Mouse (Mus musculus) heart, postnatal 10 days (tissue): ENCODE measurements at regions not wholly inside any gene's neighbourhood (a gene's known extent, or its start where the extent isn't known, plus 50 kb on each side); places are given as distances from the start of the nearest gene placed in this dataset.

Experiments
- DNase-seq, 2 experiments: peaks; one replicate each; pipeline ENCODE4 v3.0.0; 2021
- intact Hi-C: fragments of 180-260 bp; cut with DNase I; formaldehyde crosslinking; loops from one replicate; pipeline ENCODE4 v1.15.1; 2025

- intact Hi-C loops = no loop called here
- no peak for DNase-seq
Measured at GRCm38 (mm10) chr15:36680361-36681140, 327.0 kb downstream of the Zfp706 start.

DNA sequence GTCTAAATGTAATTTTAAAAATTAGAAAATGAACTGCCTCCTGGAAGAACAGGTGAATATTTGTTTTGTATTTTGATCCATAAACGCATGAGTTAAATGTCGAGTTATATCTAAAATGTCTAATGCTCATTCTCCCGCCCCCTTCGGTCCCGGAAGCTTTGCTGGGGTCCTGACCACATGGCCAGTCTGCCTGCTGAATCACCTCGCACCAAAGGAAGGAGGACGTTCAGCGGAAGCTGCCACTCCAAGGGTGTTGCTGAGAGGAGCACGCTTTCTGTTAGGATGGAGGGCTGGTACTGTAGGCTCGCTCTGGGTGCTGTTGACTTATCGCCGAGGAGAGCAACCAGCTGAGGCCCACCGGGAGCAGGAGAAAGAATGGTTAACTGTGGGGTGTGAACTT lies 328.0 kb downstream of the Zfp706 start:
- DNase-seq = no peak
- intact Hi-C loops = no loop called here

DNA sequence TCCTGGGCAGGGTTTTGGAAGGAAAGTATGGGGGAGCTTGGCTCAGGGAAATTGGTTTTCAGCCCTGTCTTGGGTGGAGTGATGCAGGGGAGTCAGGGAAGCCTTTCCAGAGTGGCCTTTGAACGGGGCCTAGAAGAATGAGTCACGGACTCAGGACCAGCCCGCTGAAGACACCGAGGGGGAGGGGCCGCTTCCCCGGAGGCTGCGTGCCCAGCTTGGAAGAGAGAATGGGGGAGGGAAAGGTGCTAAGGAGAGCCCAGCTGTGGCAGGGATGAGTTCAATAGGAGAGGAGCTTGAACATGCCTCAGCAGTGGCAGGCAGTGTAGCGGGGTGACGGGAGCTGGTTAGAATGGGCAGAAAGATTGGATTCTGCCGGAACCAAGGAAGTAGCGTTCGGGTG lies 337.8 kb downstream of the Zfp706 start:
- DNase-seq = no peak
- intact Hi-C loops = no loop called here

- intact Hi-C loops = no loop called here
Measured at GRCm38 (mm10) chr15:36666566-36666965, 341.0 kb downstream of the Zfp706 start.

GRCm38 (mm10) chr15:36664391-36664790 lies 343.2 kb downstream of the Zfp706 start:
- DNase-seq = no peak
- intact Hi-C loops = no loop called here

More at GRCm38 (mm10) chr15:36666566-36666965, 341.0 kb downstream of the Zfp706 start:
- DNase-seq = no peak

DNA sequence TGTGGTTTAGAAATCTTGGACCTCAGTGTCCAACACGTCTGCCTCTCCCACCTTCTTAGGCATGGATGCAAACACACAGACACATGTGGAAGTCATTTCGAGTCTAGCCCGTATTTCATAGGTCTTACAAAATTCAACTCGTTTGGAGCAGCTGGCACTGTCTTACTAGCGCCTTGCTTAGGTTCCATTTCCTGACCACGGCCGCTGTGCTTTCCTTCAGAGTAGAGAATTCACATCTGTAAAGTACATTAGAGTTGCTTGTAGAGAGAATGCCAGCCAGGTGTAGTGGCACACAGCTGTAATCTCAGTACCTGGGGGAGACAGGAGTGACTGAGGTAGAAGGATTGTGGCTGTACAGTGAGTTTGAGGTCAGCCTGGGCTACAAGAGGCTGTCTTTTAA lies 346.6 kb downstream of the Zfp706 start:
- intact Hi-C loops = no loop called here
- DNase-seq = no peak
